Mouse (Mus musculus) ES-Bruce4 (cell line): ENCODE data around the gene Dnttip1.

Source experiments
- CTCF ChIP-seq: IDR thresholded peaks from one replicate; pipeline ENCODE4 v1.8.1; 2011; ENCODE audit warnings: low read depth, low read length
- EP300 ChIP-seq: IDR thresholded peaks from 2 replicates; pipeline ENCODE4 v1.6.1; 2011; ENCODE audit warnings: low read depth, low read length; ENCODE audit not compliant: insufficient read depth
- POLR2A ChIP-seq: IDR thresholded peaks from one replicate; pipeline ENCODE4 v1.8.1; 2011; ENCODE audit warnings: low read length; ENCODE audit not compliant: insufficient read depth

DNA sequence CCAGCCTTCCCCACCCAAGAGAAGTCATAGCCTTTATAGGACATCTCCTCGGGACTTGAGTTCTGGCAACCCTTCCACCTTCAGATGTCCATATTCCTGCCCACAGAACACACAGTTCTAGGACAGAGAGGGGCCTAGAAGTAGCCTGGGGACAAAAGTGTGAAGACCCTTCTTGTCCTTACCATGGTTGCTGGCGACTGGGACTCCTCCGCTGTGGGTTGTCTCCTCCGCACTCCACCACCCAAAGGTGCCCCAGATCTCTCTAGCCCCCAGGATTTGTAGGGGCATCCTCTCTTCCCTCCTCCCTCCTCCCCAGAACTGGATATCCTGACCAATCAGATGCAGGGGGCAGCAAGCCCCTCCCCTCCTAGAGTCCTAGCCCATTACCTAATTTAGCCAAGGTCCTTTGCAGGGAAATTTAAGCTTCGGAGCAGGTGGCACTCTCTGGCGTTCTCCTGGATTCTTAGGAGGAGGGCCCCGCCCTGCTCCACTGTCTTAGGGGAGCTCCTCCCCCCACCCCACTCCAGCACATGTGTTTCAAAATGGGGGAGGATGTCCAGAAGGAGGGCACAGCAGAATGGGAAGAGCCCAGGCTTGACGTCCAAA is 33.8 kb downstream of the Dnttip1 start, which contains the start of gene Tnnc2:
- TF ChIP-seq POLR2A (no peak), CTCF (no peak), EP300 (no peak)
